Mouse (Mus musculus): ENCODE results near the gene Tal1.

GRCm38 (mm10) chr4:115086763-115087415 lies 30.7 kb downstream of the Tal1 start:
- TF ChIP-seq CTCF (IDR thresholded peaks at IDR 0.05; ENCODE audit: control insufficient read depth, insufficient read depth, insufficient replicate concordance, low read depth, low read length) (no peak), POLR2A (IDR thresholded peaks at IDR 0.05; ENCODE audit: control insufficient read depth, low read depth, low read length) (no peak)
